Mouse (Mus musculus) heart, embryonic 16.5 days (tissue): ENCODE data around the gene Nwd2. TPM values are rescaled to one million over a fixed set of nuclear protein-coding genes. Genes with fewer than 3 reads are reported as not detected.

Source experiments
- ATAC-seq: fragments of 200-750 bp; cut with Nextera tagmentation; replicated peaks from 2 replicates; pipeline ENCODE4 v1.8.0; 2017; ENCODE audit warnings: moderate number of reproducible peaks; ENCODE audit not compliant: insufficient read depth, low FRiP score; ENCODE audit errors: extremely low read depth
- H3K27ac ChIP-seq: fragments of 300-500 bp; sonication (generic); 2 replicates; pipeline ENCODE4 v1.5.1; 2014; ENCODE audit warnings: mild to moderate bottlenecking, low read length, control low read depth, moderate library complexity
- H3K27me3 ChIP-seq: fragments of 300-500 bp; sonication (generic); 2 replicates; pipeline ENCODE4 v1.6.1; 2014; ENCODE audit warnings: low read length, mixed read lengths; ENCODE audit not compliant: control insufficient read depth, insufficient read depth
- H3K36me3 ChIP-seq: fragments of 300-500 bp; sonication (generic); 2 replicates; pipeline ENCODE4 v1.6.1; 2014; ENCODE audit not compliant: control insufficient read depth, insufficient read depth
- H3K4me1 ChIP-seq: fragments of 300-500 bp; sonication (generic); 2 replicates; pipeline ENCODE4 v1.6.1; 2014; ENCODE audit warnings: low read length, mixed read lengths; ENCODE audit not compliant: control insufficient read depth, insufficient read depth
- H3K4me2 ChIP-seq: fragments of 300-500 bp; sonication (generic); 2 replicates; pipeline ENCODE4 v1.6.1; 2014; ENCODE audit warnings: low read depth, mild to moderate bottlenecking, control low read depth, low read length
- H3K4me3 ChIP-seq: fragments of 300-500 bp; sonication (generic); 2 replicates; pipeline ENCODE4 v1.5.1; 2014; ENCODE audit warnings: mild to moderate bottlenecking, control low read depth, low read length
- H3K9ac ChIP-seq: fragments of 300-500 bp; sonication (generic); 2 replicates; pipeline ENCODE4 v1.6.1; 2014; ENCODE audit warnings: low read length, control low read depth
- H3K9me3 ChIP-seq: fragments of 300-500 bp; sonication (generic); replicated peaks from 2 replicates; pipeline ENCODE4 v1.6.1; 2016; ENCODE audit warnings: low read length; ENCODE audit not compliant: control insufficient read depth
- WGBS: fragments of 180-500 bp; shearing (Covaris S2); extraction: QIAGEN DNeasy Blood & Tissue Kit; methylation state at CpG from one replicate; pipeline ENCODE4 v1.1.7; 2014; 5-methylcytosine and 5-hydroxymethylcytosine counted together
- polyA plus RNA-seq: library from polyadenylated mRNA; unstranded; fragments of >200 nt; fragmentation: Nextera tagmentation; extraction: Ambion mirVana; gene quantifications from 2 replicates; pipeline ENCODE4 v1.2.1, GENCODE M21; 2015

Gene Nwd2
- polyA plus RNA-seq, 1 experiment from 2014 or later: 0.08 TPM

- no peak for ATAC-seq
- WGBS: 68% methylated on average over 6 of the region's 6 CpGs
- no peak overlapping the region for H3K27ac ChIP-seq
These were observed 170.6 kb downstream of the Nwd2 start for GRCm38 (mm10) chr5:63819519-63819918.

DNA sequence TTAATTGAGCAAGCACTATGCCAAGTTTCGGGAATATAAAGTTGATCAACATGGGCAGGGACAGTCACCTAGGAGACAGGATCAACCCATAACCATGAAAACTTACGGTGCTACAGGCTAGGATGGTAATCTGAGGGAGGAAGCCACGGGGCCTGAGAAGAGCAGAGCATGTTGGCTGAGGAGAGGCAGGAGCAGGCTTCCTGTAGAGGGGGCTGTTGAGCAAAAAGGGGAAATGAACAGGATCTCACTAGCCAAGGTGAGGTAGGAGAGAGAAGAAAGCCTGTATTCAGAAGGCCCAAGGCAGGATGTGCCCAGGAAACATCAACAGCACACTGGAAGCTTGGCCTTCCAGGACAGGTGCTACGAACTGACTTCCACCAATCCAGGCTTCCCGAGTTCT is 172.3 kb downstream of the Nwd2 start:
- Histone ChIP-seq H3K9me3 (no peaks in the 10 kb centered on the region), H3K4me1 (peaks cover 8% of the 10 kb centered on the region; the same call in 1 of the 2 replicates), H3K9ac (no peak overlapping the region), H3K27ac (no peak overlapping the region), H3K4me3 (no peak overlapping the region), H3K4me2 (no peak overlapping the region), H3K27me3 (no peaks in the 10 kb centered on the region), H3K36me3 (no peaks in the 10 kb centered on the region)
- ATAC-seq: no peak
- 87% methylated on average over 5 of the region's 5 CpGs for WGBS

More at GRCm38 (mm10) chr5:63819519-63819918, 170.6 kb downstream of the Nwd2 start:
- peaks cover 8% of the 10 kb centered on the region; the same call in 1 of the 2 replicates for H3K4me1 ChIP-seq
- no peak overlapping the region for H3K4me2 ChIP-seq
- no peak overlapping the region for H3K4me3 ChIP-seq
- H3K36me3 ChIP-seq: no peaks in the 10 kb centered on the region
- H3K27me3 ChIP-seq: no peaks in the 10 kb centered on the region
- H3K9me3 ChIP-seq: no peaks in the 10 kb centered on the region
- H3K9ac ChIP-seq: no peak overlapping the region

- no peak overlapping the region for H3K4me2 ChIP-seq
- no peak for ATAC-seq
- H3K9ac ChIP-seq: no peak overlapping the region
- H3K4me3 ChIP-seq: no peak overlapping the region
- no peaks in the 10 kb centered on the region for H3K27me3 ChIP-seq
- no peak overlapping the region for H3K27ac ChIP-seq
- H3K4me1 ChIP-seq: peaks cover 8% of the 10 kb centered on the region; the same call in 1 of the 2 replicates
- 21% methylated on average over 8 of the region's 8 CpGs for WGBS
- H3K9me3 ChIP-seq: no peaks in the 10 kb centered on the region
- H3K36me3 ChIP-seq: no peaks in the 10 kb centered on the region
These were observed 173.0 kb downstream of the Nwd2 start for GRCm38 (mm10) chr5:63821860-63822259.

DNA sequence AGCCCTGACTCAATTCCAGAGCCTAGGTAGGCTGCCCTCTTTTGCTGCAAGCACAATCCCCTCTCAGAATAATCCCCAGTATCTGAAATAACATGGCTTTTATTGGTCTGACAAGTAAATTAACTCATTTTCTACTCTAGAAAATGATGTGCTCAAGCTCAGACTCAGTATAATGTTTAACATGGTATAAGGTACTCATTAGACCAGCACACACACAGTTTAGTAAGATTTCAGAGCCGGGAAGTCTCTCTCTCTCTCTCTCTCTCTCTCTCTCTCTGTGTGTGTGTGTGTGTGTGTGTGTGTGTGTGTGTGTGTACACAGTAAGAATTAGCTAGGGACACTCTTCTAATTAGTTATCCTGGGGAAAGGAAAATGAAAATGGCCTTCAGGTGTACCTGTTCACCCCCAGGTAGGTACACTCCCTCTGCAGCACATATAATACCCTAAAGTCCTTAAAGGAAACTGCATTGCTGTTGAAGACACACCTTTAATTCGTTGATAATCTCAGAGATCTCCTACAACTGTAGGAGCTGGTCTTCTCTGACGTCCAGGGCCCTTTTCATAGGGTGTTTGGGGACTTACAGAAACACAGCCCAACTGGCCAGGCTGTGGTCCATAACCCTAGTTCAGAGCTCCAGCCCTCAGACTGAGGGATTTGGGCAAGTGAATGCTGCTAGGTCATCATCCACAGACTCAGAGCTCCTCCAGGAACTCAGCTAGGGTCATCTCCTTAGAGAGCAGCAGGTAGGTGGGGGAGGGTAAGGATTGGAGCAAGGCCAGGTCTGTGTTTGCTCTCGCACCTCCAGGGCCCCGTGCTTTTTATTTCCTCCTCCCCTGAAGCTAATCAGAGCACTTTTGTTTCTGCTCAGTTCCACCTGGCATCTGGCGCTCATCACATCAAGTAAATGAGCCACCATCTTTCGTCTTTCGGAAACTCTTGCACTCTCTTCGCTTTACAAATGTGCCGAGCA is 174.7 kb downstream of the Nwd2 start:
- H3K27ac ChIP-seq: no peak overlapping the region

GRCm38 (mm10) chr5:63824599-63825350 is 175.9 kb downstream of the Nwd2 start:
- no peaks in the 10 kb centered on the region for H3K9me3 ChIP-seq
- peaks cover 4% of the 10 kb centered on the region; the same call in 1 of the 2 replicates for H3K4me1 ChIP-seq
- no peak for ATAC-seq
- 64% methylated on average over 8 of the region's 8 CpGs for WGBS
- H3K27me3 ChIP-seq: no peaks in the 10 kb centered on the region
- H3K9ac ChIP-seq: no peak overlapping the region
- H3K4me2 ChIP-seq: no peak overlapping the region
- no peak overlapping the region for H3K4me3 ChIP-seq
- H3K36me3 ChIP-seq: no peaks in the 10 kb centered on the region
- no peak overlapping the region for H3K27ac ChIP-seq

More for the DNA sequence above, 174.7 kb downstream of the Nwd2 start:
- Histone ChIP-seq H3K9ac (no peak overlapping the region), H3K4me1 (peaks cover 4% of the 10 kb centered on the region; the same call in 1 of the 2 replicates), H3K4me3 (no peak overlapping the region), H3K36me3 (no peaks in the 10 kb centered on the region), H3K4me2 (no peak overlapping the region), H3K27me3 (no peaks in the 10 kb centered on the region), H3K9me3 (no peaks in the 10 kb centered on the region)
- no peak for ATAC-seq
- 66% methylated on average over 10 of the region's 10 CpGs for WGBS

DNA sequence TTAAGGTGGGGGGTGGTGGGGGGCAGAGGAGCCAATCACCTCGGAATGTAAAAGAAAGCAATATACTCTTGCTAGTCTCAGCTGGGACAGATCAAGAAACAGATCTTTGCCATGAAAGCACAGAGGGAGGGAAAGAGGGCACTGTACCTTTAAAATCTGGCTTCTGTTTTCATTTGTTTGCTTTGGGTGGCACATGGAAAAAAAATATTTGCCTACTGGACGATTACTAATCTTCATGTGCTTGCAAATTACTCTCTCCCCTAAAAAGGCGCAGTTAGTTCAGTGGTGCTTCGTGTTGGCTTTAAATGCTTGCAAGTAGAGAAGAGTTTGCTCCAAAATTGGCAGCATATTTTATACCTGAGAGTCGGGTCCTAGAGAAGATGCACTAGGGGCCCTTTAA is 177.0 kb downstream of the Nwd2 start:
- H3K27ac ChIP-seq: no peak overlapping the region
- 67% methylated on average over 5 of the region's 5 CpGs for WGBS

GRCm38 (mm10) chr5:63827006-63827405 is 178.1 kb downstream of the Nwd2 start:
- no peak overlapping the region for H3K4me3 ChIP-seq
- H3K9me3 ChIP-seq: no peaks in the 10 kb centered on the region
- 62% methylated on average over 6 of the region's 6 CpGs for WGBS
- peaks cover under 1% of the 10 kb centered on the region; the same call in 1 of the 2 replicates for H3K4me1 ChIP-seq
- H3K4me2 ChIP-seq: peak overlapping the region; percentile 10; the same call in 1 of the 2 replicates
- H3K27ac ChIP-seq: no peak overlapping the region; the same call in 1 of the 2 replicates
- no peaks in the 10 kb centered on the region for H3K27me3 ChIP-seq
- no peaks in the 10 kb centered on the region for H3K36me3 ChIP-seq
- ATAC-seq: no peak
- no peak overlapping the region for H3K9ac ChIP-seq

More for the DNA sequence above, 177.0 kb downstream of the Nwd2 start:
- no peak for ATAC-seq
- Histone ChIP-seq H3K4me1 (peaks cover 4% of the 10 kb centered on the region; the same call in 1 of the 2 replicates), H3K4me3 (no peak overlapping the region), H3K4me2 (no peak overlapping the region), H3K9ac (no peak overlapping the region), H3K27me3 (no peaks in the 10 kb centered on the region), H3K36me3 (no peaks in the 10 kb centered on the region), H3K9me3 (no peaks in the 10 kb centered on the region)

GRCm38 (mm10) chr5:63827415-63828053 is 178.6 kb downstream of the Nwd2 start:
- H3K4me2 ChIP-seq: no peak overlapping the region
- H3K9ac ChIP-seq: no peak overlapping the region
- H3K4me3 ChIP-seq: no peak overlapping the region
- 39% methylated on average over 5 of the region's 5 CpGs for WGBS
- no peak overlapping the region for H3K27ac ChIP-seq
- H3K4me1 ChIP-seq: no peaks in the 10 kb centered on the region; the same call in 1 of the 2 replicates
- no peaks in the 10 kb centered on the region for H3K9me3 ChIP-seq
- H3K27me3 ChIP-seq: no peaks in the 10 kb centered on the region
- no peaks in the 10 kb centered on the region for H3K36me3 ChIP-seq
- no peak for ATAC-seq
